ENCODE assay signal across 10 mouse cellular contexts in the genomic region with DNA sequence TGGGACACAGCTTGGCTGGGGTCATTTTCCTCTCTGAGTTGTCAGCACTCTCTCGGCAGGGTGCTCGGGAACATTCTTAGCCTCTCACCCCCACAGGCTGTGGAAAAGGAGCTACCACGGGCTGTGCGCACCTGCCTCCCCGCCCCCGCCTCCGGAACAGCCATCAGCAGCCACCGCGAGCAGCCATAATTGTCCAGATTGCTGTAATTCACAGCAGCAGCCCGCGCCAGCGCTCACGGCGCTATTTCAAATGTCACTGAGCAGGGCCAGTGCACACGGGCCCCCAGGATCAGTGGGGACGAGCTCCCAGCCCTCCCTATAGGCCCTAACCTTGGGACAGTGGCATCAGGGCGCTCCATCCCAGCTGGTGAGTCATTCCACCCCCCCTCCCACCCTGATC. TPM values are rescaled to one million over a fixed set of nuclear protein-coding genes. Genes with fewer than 3 reads are reported as not detected.
DNase-seq lines count a peak whose midpoint lies in the region; ATAC-seq lines count a peak whose summit lies in the region.
"Had no signal": no experiment of that assay in that cellular context is flagged by ENCODE, and none has a peak within 500 bp of the region (broad histone marks: within the 10 kb centered on the region; RNA-seq: fewer than 3 reads in every experiment).

No protein-coding gene starts in this region.

- no peak overlapping the region for H3K4me2 ChIP-seq in forebrain, embryonic 11.5 days (ENCODE audit: low read depth, low read length, severe bottlenecking)
- no peak overlapping the region for H3K4me2 ChIP-seq in neural tube, embryonic 14.5 days (ENCODE audit: low read depth, low read length)
- H3K4me2 ChIP-seq in liver, embryonic 11.5 days: no peak overlapping the region

- H3K4me1 ChIP-seq in forebrain, embryonic 10.5 days: peaks cover 44% of the 10 kb centered on the region
- peaks cover 5% of the 10 kb centered on the region; the same call in 1 of the 2 replicates for H3K4me1 ChIP-seq in forebrain, embryonic 11.5 days (replicated peaks; ENCODE audit: control insufficient read depth, insufficient read depth, low read length)
- peaks cover 45% of the 10 kb centered on the region for H3K4me1 ChIP-seq in embryonic facial prominence, embryonic 10.5 days
- peaks cover 38% of the 10 kb centered on the region for H3K4me1 ChIP-seq in neural tube, embryonic 14.5 days (ENCODE audit: control insufficient read depth, insufficient read depth, low read length)
- H3K4me1 ChIP-seq in liver, embryonic 11.5 days (replicated peaks; ENCODE audit: control insufficient read depth, insufficient read depth, low read length): peaks cover 19% of the 10 kb centered on the region

- 79% methylated on average over 17 of the region's 17 CpGs for WGBS in forebrain, embryonic 10.5 days
- 57% methylated on average over 17 of the region's 17 CpGs for WGBS in forebrain, embryonic 11.5 days
- 69% methylated on average over 17 of the region's 17 CpGs for WGBS in embryonic facial prominence, embryonic 10.5 days
- 15% methylated on average over 17 of the region's 17 CpGs for WGBS in neural tube, embryonic 14.5 days
- 77% methylated on average over 17 of the region's 17 CpGs for WGBS in liver, embryonic 11.5 days

- H3K9ac ChIP-seq in forebrain, embryonic 11.5 days (ENCODE audit: low read length): no peak overlapping the region
- 0 out of 2 replicates have a peak overlapping the region, but pooled peaks have one; percentile 16 for H3K9ac ChIP-seq in neural tube, embryonic 14.5 days (replicated peaks; ENCODE audit: low read depth, low read length)
- H3K9ac ChIP-seq in liver, embryonic 11.5 days (ENCODE audit: low read depth, low read length): no peak overlapping the region

- H3K4me3 ChIP-seq in forebrain, embryonic 10.5 days: no peak overlapping the region
- no peak overlapping the region for H3K4me3 ChIP-seq in forebrain, embryonic 11.5 days (ENCODE audit: low read depth, low read length)
- no peak overlapping the region for H3K4me3 ChIP-seq in embryonic facial prominence, embryonic 10.5 days
- no peak overlapping the region for H3K4me3 ChIP-seq in neural tube, embryonic 14.5 days (ENCODE audit: low read depth, low read length)
- no peak overlapping the region for H3K4me3 ChIP-seq in liver, embryonic 11.5 days (ENCODE audit: low read depth, low read length)

- peaks cover 16% of the 10 kb centered on the region for H3K27me3 ChIP-seq in forebrain, embryonic 10.5 days (ENCODE audit: poor library complexity, severe bottlenecking)
- no peaks in the 10 kb centered on the region for H3K27me3 ChIP-seq in forebrain, embryonic 11.5 days (ENCODE audit: control insufficient read depth, insufficient read depth, low read length)
- H3K27me3 ChIP-seq in embryonic facial prominence, embryonic 10.5 days (replicated peaks; ENCODE audit: low read depth, poor library complexity, severe bottlenecking): peaks cover 23% of the 10 kb centered on the region
- no peaks in the 10 kb centered on the region for H3K27me3 ChIP-seq in neural tube, embryonic 14.5 days (ENCODE audit: control insufficient read depth, insufficient read depth, low read length)
- peaks cover 2% of the 10 kb centered on the region for H3K27me3 ChIP-seq in liver, embryonic 11.5 days (replicated peaks; ENCODE audit: control insufficient read depth, insufficient read depth, low read length)

- intact Hi-C loops in heart, postnatal 10 days (cut with DNase I): no loop called here

- peaks cover 74% of the 10 kb centered on the region for H3K36me3 ChIP-seq in forebrain, embryonic 10.5 days (replicated peaks)
- no peaks in the 10 kb centered on the region; the same call in 1 of the 2 replicates for H3K36me3 ChIP-seq in forebrain, embryonic 11.5 days (ENCODE audit: control insufficient read depth, insufficient read depth, low read length)
- H3K36me3 ChIP-seq in embryonic facial prominence, embryonic 10.5 days (replicated peaks): peaks cover 77% of the 10 kb centered on the region
- H3K36me3 ChIP-seq in neural tube, embryonic 14.5 days (ENCODE audit: control insufficient read depth, insufficient read depth, low read length): peaks cover 19% of the 10 kb centered on the region; the same call in 1 of the 2 replicates
- peaks cover 9% of the 10 kb centered on the region for H3K36me3 ChIP-seq in liver, embryonic 11.5 days (ENCODE audit: control insufficient read depth, insufficient read depth, low read length)

- no peak for DNase-seq in forebrain, embryonic 10.5 days (ENCODE audit: extremely low spot score, low spot score)
- no peak for DNase-seq in forebrain, embryonic 11.5 days (ENCODE audit: low spot score)
- DNase-seq in embryonic facial prominence, embryonic 10.5 days (ENCODE audit: low spot score): peak; percentile 42
- DNase-seq in layer of hippocampus, postnatal 10 days (ENCODE audit: low spot score in 2 of 2): peak; percentile 54 to 59
- DNase-seq in spleen, postnatal 4 days (ENCODE audit: low spot score in 2 of 2): no peak
- no peak for DNase-seq in heart, postnatal 10 days
- no peak for DNase-seq in liver, embryonic 11.5 days (ENCODE audit: low spot score)
- DNase-seq: kidney, postnatal 14 days; lung, adult 2 months had no signal

- no peak for ATAC-seq in forebrain, embryonic 11.5 days (replicated peaks; ENCODE audit: low FRiP score)
- ATAC-seq in neural tube, embryonic 14.5 days (ENCODE audit: low read depth): peak; percentile 12
- ATAC-seq in liver, embryonic 11.5 days (replicated peaks; ENCODE audit: low FRiP score): no peak

- H3K27ac ChIP-seq in forebrain, embryonic 10.5 days: peak overlapping the region; percentile 56; the same call in 1 of the 2 replicates
- H3K27ac ChIP-seq in forebrain, embryonic 11.5 days (ENCODE audit: low read depth, low read length): no peak overlapping the region; the same call in 1 of the 2 replicates
- peak overlapping the region; percentile 51 for H3K27ac ChIP-seq in embryonic facial prominence, embryonic 10.5 days (replicated peaks)
- peak overlapping the region; percentile 80 for H3K27ac ChIP-seq in neural tube, embryonic 14.5 days (ENCODE audit: low read depth, low read length)
- no peak overlapping the region for H3K27ac ChIP-seq in liver, embryonic 11.5 days (ENCODE audit: low read depth, low read length)

- H3K9me3 ChIP-seq in forebrain, embryonic 10.5 days: no peaks in the 10 kb centered on the region
- H3K9me3 ChIP-seq in forebrain, embryonic 11.5 days (ENCODE audit: control insufficient read depth, low read length): no peaks in the 10 kb centered on the region
- no peaks in the 10 kb centered on the region for H3K9me3 ChIP-seq in embryonic facial prominence, embryonic 10.5 days
- no peaks in the 10 kb centered on the region for H3K9me3 ChIP-seq in neural tube, embryonic 14.5 days (ENCODE audit: control insufficient read depth, low read length)
- H3K9me3 ChIP-seq in liver, embryonic 11.5 days (ENCODE audit: control insufficient read depth, low read length): no peaks in the 10 kb centered on the region

RNA-seq across cellular contexts. Expression of a gene that starts 60.0 kb away (rescaled TPM):
- 3.4 and 4.3 TPM in 2 replicates for polyA plus RNA-seq in forebrain, embryonic 10.5 days (2016; fragmentation: Nextera tagmentation; extraction: Ambion mirVana)
- 4.5 and 6.0 TPM in 2 replicates for polyA plus RNA-seq in forebrain, embryonic 11.5 days (2014; fragmentation: Nextera tagmentation; extraction: Ambion mirVana)
- polyA plus RNA-seq in embryonic facial prominence, embryonic 10.5 days (2016; fragmentation: Nextera tagmentation; extraction: Ambion mirVana): 5.1 and 6.9 TPM in 2 replicates
- total RNA-seq in layer of hippocampus, postnatal 10 days (2021): 1 to 10 TPM; 1.5 to 1.7 TPM
- 5.6 and 6.4 TPM in 2 replicates for polyA plus RNA-seq in neural tube, embryonic 14.5 days (2014; fragmentation: Nextera tagmentation; extraction: Ambion mirVana)
- 1 to 10 TPM; 1.6 to 2.0 TPM for total RNA-seq in heart, postnatal 10 days (2021)
- polyA plus RNA-seq in liver, embryonic 11.5 days (2014; fragmentation: Nextera tagmentation; extraction: Ambion mirVana): 0.66 and 1.0 TPM in 2 replicates

Comparison
In these comparisons a context has a peak if more than half of its experiments do, and no peak if none do; other contexts are left out.
1. H3K27ac ChIP-seq: peak in forebrain, embryonic 10.5 days (single experiment), embryonic facial prominence, embryonic 10.5 days (single experiment) and neural tube, embryonic 14.5 days (single experiment); none in forebrain, embryonic 11.5 days (single experiment) and liver, embryonic 11.5 days (single experiment).
2. DNase-seq: peak in embryonic facial prominence, embryonic 10.5 days (single experiment) and layer of hippocampus, postnatal 10 days (2 of 2); none in forebrain, embryonic 10.5 days (single experiment), forebrain, embryonic 11.5 days (single experiment), spleen, postnatal 4 days (0 of 2), heart, postnatal 10 days (0 of 2) and liver, embryonic 11.5 days (single experiment).